Mouse (Mus musculus) testis, adult 2 months (tissue): Measurements from ENCODE around the gene Sytl5.

Experiments used
- CTCF ChIP-seq: fragments of 200-500 bp; IDR thresholded peaks from 2 replicates; pipeline ENCODE4 v1.5.1; 2012; ENCODE audit warnings: low read depth, mild to moderate bottlenecking, inconsistent platforms, low read length, moderate library complexity; ENCODE audit not compliant: control insufficient read depth, insufficient read depth, insufficient replicate concordance
- POLR2A ChIP-seq: fragments of 200-500 bp; IDR thresholded peaks from 2 replicates; pipeline ENCODE4 v1.6.1; 2012; ENCODE audit warnings: low read depth, mild to moderate bottlenecking, inconsistent platforms, low read length, moderate library complexity; ENCODE audit not compliant: control insufficient read depth

DNA sequence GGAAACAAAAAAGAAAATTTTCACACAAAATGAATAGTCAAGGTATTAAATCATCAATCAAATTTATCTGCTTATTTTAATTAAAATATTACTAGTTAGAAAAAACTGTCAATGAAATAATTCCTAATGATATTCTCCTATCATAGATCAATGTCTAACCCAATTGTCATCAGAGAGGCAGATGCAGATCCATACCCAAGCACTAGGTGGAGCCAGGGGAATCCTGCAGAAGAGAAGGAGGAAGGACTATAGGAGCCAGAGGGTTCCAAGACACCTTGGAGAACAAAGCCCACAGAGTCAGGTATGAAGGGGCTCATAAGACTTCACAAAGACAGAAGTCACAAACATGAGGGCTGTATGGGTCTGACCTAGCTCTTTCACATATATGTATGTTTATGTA is 149.2 kb downstream of the Sytl5 start:
- TF ChIP-seq CTCF (no peak), POLR2A (no peak)
